Mouse (Mus musculus) forebrain, embryonic 15.5 days (tissue): ENCODE data around the gene Bcl9l. TPM values are rescaled to one million over a fixed set of nuclear protein-coding genes. Genes with fewer than 3 reads are reported as not detected.

Experiments
- ATAC-seq: fragments of 200-750 bp; cut with Nextera tagmentation; replicated peaks from 2 replicates; pipeline ENCODE4 v1.8.0; 2017; ENCODE audit warnings: mild to moderate bottlenecking, moderate TSS enrichment, moderate library complexity
- H3K27ac ChIP-seq: fragments of 300-500 bp; sonication (generic); replicated peaks from 2 replicates; pipeline ENCODE4 v1.5.1; 2015; ENCODE audit warnings: mild to moderate bottlenecking, inconsistent platforms
- H3K27me3 ChIP-seq: fragments of 300-500 bp; sonication (generic); 2 replicates; pipeline ENCODE4 v1.6.1; 2015; ENCODE audit warnings: inconsistent platforms
- H3K36me3 ChIP-seq: fragments of 300-500 bp; sonication (generic); 2 replicates; pipeline ENCODE4 v1.6.1; 2015; ENCODE audit warnings: mild to moderate bottlenecking, inconsistent platforms
- H3K4me1 ChIP-seq: fragments of 300-500 bp; sonication (generic); 2 replicates; pipeline ENCODE4 v1.6.1; 2015; ENCODE audit warnings: inconsistent platforms
- H3K4me2 ChIP-seq: fragments of 300-500 bp; sonication (generic); replicated peaks from 2 replicates; pipeline ENCODE4 v1.6.1; 2015; ENCODE audit warnings: mild to moderate bottlenecking, inconsistent platforms
- H3K4me3 ChIP-seq: fragments of 300-500 bp; sonication (generic); 2 replicates; pipeline ENCODE4 v1.5.1; 2015; ENCODE audit warnings: mild to moderate bottlenecking, inconsistent platforms
- H3K9ac ChIP-seq: fragments of 300-500 bp; sonication (generic); replicated peaks from 2 replicates; pipeline ENCODE4 v1.6.1; 2015; ENCODE audit warnings: mild to moderate bottlenecking, inconsistent platforms
- H3K9me3 ChIP-seq: fragments of 300-500 bp; sonication (generic); 2 replicates; pipeline ENCODE4 v1.6.1; 2016; ENCODE audit warnings: inconsistent platforms
- WGBS: fragments of 180-500 bp; shearing (Covaris S2); methylation state at CpG from one replicate; pipeline ENCODE4 v1.1.7; 2015; ENCODE audit warnings: mixed read lengths; 5-methylcytosine and 5-hydroxymethylcytosine counted together
- polyA plus RNA-seq: library from polyadenylated mRNA; unstranded; fragments of >200 nt; fragmentation: Nextera tagmentation; extraction: Ambion mirVana; gene quantifications from 2 replicates; pipeline ENCODE4 v1.2.1, GENCODE M21; 2015

Bcl9l gene
- polyA plus RNA-seq, 1 experiment from 2014 or later, result 14.4 TPM

- Histone ChIP-seq H3K36me3 (no peaks in the 10 kb centered on the region), H3K27ac (no peak overlapping the region), H3K4me2 (no peak overlapping the region), H3K4me3 (no peak overlapping the region), H3K27me3 (no peaks in the 10 kb centered on the region), H3K9me3 (no peaks in the 10 kb centered on the region), H3K4me1 (no peaks in the 10 kb centered on the region), H3K9ac (no peak overlapping the region)
- 72% methylated on average over 5 of the region's 5 CpGs for WGBS
- no peak for ATAC-seq
Measured at GRCm38 (mm10) chr9:44524235-44524826, 41.7 kb downstream of the Bcl9l start.

DNA sequence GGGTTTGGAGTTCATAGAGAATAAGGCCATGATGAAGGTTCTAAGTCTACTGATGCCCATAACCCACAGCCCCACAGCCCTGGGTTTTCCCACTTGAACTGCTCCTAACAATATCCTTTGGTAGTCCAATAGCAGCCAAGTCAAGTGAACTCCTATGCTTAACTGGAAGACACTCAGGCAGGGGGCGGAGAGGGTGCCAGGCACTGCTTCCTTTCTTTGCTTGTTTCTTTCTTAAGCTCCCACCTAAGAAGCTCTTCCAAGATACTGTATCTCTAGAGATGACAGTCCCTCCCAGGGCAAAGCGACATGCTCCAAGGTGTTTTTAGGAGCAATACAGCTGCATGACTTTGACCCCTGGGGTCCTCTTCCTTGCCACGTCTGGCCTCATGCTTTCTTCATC lies 42.4 kb downstream of the Bcl9l start:
- Histone ChIP-seq H3K4me1 (no peaks in the 10 kb centered on the region), H3K36me3 (no peaks in the 10 kb centered on the region), H3K27ac (no peak overlapping the region), H3K9me3 (no peaks in the 10 kb centered on the region), H3K4me3 (no peak overlapping the region), H3K4me2 (no peak overlapping the region), H3K27me3 (no peaks in the 10 kb centered on the region), H3K9ac (no peak overlapping the region)
- no peak for ATAC-seq
- WGBS, result 81% methylated on average over 3 of the region's 3 CpGs

- H3K27me3 ChIP-seq, result no peaks in the 10 kb centered on the region
- H3K36me3 ChIP-seq, result no peaks in the 10 kb centered on the region
- no peaks in the 10 kb centered on the region for H3K9me3 ChIP-seq
- H3K4me1 ChIP-seq, result no peaks in the 10 kb centered on the region
- no peak for ATAC-seq
- H3K4me3 ChIP-seq, result no peak overlapping the region
- H3K4me2 ChIP-seq, result no peak overlapping the region
- WGBS, result 91% methylated on average over 8 of the region's 8 CpGs
- no peak overlapping the region for H3K27ac ChIP-seq
- H3K9ac ChIP-seq, result no peak overlapping the region
Measured at GRCm38 (mm10) chr9:44525589-44525988, 43.0 kb downstream of the Bcl9l start.

GRCm38 (mm10) chr9:44526337-44527112 lies 43.9 kb downstream of the Bcl9l start:
- no peak overlapping the region for H3K27ac ChIP-seq
- ATAC-seq, result no peak
- no peak overlapping the region for H3K4me2 ChIP-seq
- no peaks in the 10 kb centered on the region for H3K9me3 ChIP-seq
- H3K4me3 ChIP-seq, result no peak overlapping the region
- H3K36me3 ChIP-seq, result no peaks in the 10 kb centered on the region
- no peaks in the 10 kb centered on the region for H3K4me1 ChIP-seq
- H3K9ac ChIP-seq, result no peak overlapping the region
- H3K27me3 ChIP-seq, result no peaks in the 10 kb centered on the region
- 62% methylated on average over 9 of the region's 9 CpGs for WGBS

DNA sequence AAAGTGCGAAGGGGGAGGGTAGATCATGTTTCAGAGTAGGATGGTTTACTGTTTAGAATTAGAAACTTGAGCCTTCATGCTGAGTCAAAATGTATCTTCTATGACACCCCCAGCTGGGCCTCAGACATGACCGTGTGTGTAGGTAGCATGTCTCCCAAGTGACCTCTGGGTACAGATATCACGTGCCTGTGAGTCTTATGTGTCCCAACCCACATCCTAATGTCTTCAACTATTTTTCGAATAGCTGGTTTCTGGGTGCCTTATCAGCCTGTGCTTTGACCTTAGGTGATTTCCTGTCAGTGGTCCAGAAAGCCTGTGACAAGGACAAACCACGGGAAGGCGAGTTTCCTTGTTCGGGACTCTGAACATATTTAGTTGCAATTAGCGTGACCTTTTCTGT lies 45.7 kb downstream of the Bcl9l start:
- 84% methylated on average over 8 of the region's 8 CpGs for WGBS
- H3K36me3 ChIP-seq, result no peaks in the 10 kb centered on the region
- no peak overlapping the region for H3K4me3 ChIP-seq
- H3K27me3 ChIP-seq, result no peaks in the 10 kb centered on the region
- H3K27ac ChIP-seq, result no peak overlapping the region
- no peaks in the 10 kb centered on the region for H3K9me3 ChIP-seq
- no peak for ATAC-seq
- no peak overlapping the region for H3K9ac ChIP-seq
- H3K4me1 ChIP-seq, result no peaks in the 10 kb centered on the region
- no peak overlapping the region for H3K4me2 ChIP-seq

DNA sequence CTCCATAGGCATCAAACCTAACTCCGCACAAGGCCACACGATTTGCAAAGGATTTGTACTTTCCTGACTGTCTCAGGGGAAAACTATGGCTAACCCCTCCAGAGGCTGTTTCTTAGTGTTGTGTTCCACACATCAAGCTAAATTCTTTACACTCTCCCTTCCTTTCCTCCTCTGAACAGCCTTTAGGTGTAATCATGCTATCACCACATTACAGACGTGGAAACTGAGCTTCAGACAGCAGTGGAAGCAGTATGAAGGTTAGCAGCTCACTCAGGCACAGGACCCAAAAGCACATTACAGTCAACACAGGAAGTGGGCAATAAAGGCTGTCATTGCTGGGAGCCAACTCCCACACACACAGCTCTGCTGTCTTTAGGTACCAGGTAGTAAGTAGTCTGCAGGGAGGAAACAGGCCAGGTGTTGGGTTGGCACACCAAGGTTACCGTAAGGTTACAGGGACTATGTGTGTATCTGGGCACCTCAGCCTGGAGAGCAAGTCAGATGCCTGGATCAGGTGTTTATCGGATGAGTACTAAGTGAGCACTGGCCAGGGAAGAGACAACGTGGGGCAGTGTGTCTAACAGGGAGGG lies 50.5 kb downstream of the Bcl9l start:
- Histone ChIP-seq H3K4me1 (no peaks in the 10 kb centered on the region), H3K27ac (no peak overlapping the region), H3K27me3 (no peaks in the 10 kb centered on the region), H3K4me3 (no peak overlapping the region), H3K9ac (no peak overlapping the region), H3K9me3 (no peaks in the 10 kb centered on the region), H3K36me3 (no peaks in the 10 kb centered on the region), H3K4me2 (no peak overlapping the region)
- WGBS, result 85% methylated on average over 6 of the region's 6 CpGs
- ATAC-seq, result no peak

GRCm38 (mm10) chr9:44537625-44538301 lies 55.1 kb downstream of the Bcl9l start:
- 84% methylated on average over 19 of the region's 19 CpGs for WGBS

GRCm38 (mm10) chr9:44539816-44540421 lies 57.3 kb downstream of the Bcl9l start:
- H3K9me3 ChIP-seq, result no peaks in the 10 kb centered on the region
- H3K27me3 ChIP-seq, result no peaks in the 10 kb centered on the region
- ATAC-seq, result no peak
- H3K36me3 ChIP-seq, result no peaks in the 10 kb centered on the region
- no peak overlapping the region for H3K27ac ChIP-seq
- H3K9ac ChIP-seq, result no peak overlapping the region
- H3K4me3 ChIP-seq, result no peak overlapping the region
- WGBS, result 42% methylated on average over 2 of the region's 2 CpGs
- H3K4me1 ChIP-seq, result no peaks in the 10 kb centered on the region
- H3K4me2 ChIP-seq, result no peak overlapping the region

More at GRCm38 (mm10) chr9:44537625-44538301, 55.1 kb downstream of the Bcl9l start:
- Histone ChIP-seq H3K4me1 (no peaks in the 10 kb centered on the region), H3K27me3 (no peaks in the 10 kb centered on the region), H3K27ac (no peak overlapping the region), H3K4me2 (no peak overlapping the region), H3K9me3 (no peaks in the 10 kb centered on the region), H3K4me3 (no peak overlapping the region), H3K9ac (no peak overlapping the region), H3K36me3 (no peaks in the 10 kb centered on the region)
- no peak for ATAC-seq

DNA sequence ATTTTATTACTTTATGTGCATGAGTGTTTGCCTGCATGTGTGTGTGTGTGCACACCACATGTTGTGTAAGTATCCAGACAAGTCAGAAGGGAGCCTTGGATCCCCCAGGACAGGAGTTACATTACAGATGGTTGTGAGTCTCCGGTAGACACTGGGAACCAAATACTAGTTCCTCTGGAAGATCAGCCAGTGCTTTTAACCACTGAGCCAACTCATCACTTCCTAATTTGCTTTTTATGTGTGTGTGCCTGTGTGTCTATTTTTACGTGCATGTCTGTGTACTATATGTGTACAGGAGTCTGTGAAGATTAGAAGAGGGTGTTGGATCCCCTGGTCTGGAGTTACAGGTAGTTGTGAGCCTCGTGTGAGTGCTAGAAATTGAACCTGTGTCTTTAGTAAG lies 58.1 kb downstream of the Bcl9l start:
- Histone ChIP-seq H3K36me3 (no peaks in the 10 kb centered on the region), H3K4me1 (no peaks in the 10 kb centered on the region), H3K27me3 (no peaks in the 10 kb centered on the region), H3K9ac (no peak overlapping the region), H3K27ac (no peak overlapping the region), H3K4me3 (no peak overlapping the region), H3K4me2 (no peak overlapping the region), H3K9me3 (no peaks in the 10 kb centered on the region)
- no peak for ATAC-seq
- WGBS, result 85% methylated on average over 3 of the region's 3 CpGs

- Histone ChIP-seq H3K4me3 (no peak overlapping the region), H3K27me3 (no peaks in the 10 kb centered on the region), H3K27ac (no peak overlapping the region), H3K9me3 (no peaks in the 10 kb centered on the region), H3K4me2 (no peak overlapping the region), H3K9ac (no peak overlapping the region), H3K36me3 (no peaks in the 10 kb centered on the region), H3K4me1 (no peaks in the 10 kb centered on the region)
- ATAC-seq, result no peak
- 88% methylated on average over 4 of the region's 4 CpGs for WGBS
Measured at GRCm38 (mm10) chr9:44542364-44542763, 59.7 kb downstream of the Bcl9l start.

GRCm38 (mm10) chr9:44544986-44545385 lies 62.4 kb downstream of the Bcl9l start:
- Histone ChIP-seq H3K4me2 (no peak overlapping the region), H3K4me3 (no peak overlapping the region), H3K4me1 (no peaks in the 10 kb centered on the region), H3K9me3 (no peaks in the 10 kb centered on the region), H3K27me3 (no peaks in the 10 kb centered on the region), H3K9ac (no peak overlapping the region), H3K36me3 (no peaks in the 10 kb centered on the region), H3K27ac (no peak overlapping the region)
- ATAC-seq, result no peak
- WGBS, result 79% methylated on average over 3 of the region's 3 CpGs
